Mouse (Mus musculus): ENCODE results near the gene Dnajb14. TPM values are rescaled to one million over a fixed set of nuclear protein-coding genes. Genes with fewer than 3 reads are reported as not detected.
"Not testable (repeated sequence)": the region's sequence is repeated elsewhere in the genome, so short reads cannot be mapped to it uniquely, and the experiment has no call there.

Dnajb14 gene
- polyA plus RNA-seq, 1 experiment from 2014 or later = 5.3 TPM

DNA sequence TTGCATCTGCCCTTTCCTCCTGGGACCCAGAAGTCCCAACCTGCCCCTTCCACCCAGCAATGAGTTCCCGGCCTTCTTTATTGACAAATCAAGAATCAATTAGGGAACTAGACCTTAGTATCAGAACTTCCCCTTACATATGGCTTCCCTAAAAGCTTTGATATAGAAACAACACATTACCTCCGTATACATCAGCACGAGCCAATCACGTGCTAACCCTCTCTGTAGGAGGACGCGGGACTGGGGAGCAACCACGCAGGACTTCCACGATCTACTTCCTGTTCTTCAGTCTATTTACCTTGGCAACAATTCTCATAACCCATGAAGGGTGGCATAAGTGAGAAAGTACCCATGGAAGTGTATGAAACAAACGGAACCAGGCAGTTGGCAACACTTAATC, 19.1 kb upstream of the Dnajb14 start:
- Histone ChIP-seq H3K4me3 (no peak overlapping the region), H3K27me3 (ENCODE audit: poor library complexity, severe bottlenecking) (no peaks in the 10 kb centered on the region), H3K36me3 (replicated peaks) (no peaks in the 10 kb centered on the region), H3K27ac (no peak overlapping the region), H3K9me3 (no peaks in the 10 kb centered on the region), H3K4me1 (no peaks in the 10 kb centered on the region)
- DNase-seq (ENCODE audit: extremely low spot score, low spot score) = no peak
- 96% methylated on average over 9 of the region's 9 CpGs for WGBS

DNA sequence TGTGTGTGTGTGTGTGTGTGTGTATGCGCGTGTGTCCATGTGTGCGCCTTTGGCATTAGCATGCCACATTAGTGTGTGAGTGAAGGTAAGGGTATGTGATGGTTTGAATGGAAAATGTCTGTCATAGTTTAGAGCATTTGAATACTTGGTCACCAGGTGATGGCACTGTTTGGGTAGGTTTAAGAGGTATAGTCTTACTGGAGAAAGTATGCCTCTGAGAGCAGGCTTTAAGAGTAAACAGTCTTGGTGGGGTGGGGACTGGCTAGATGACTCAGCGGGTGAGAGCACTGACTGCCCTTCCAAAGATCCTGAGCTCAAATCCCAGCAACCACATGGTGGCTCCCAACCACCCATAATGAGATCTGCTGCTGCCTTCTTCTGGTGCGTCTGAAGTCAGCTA, 17.8 kb upstream of the Dnajb14 start:
- Histone ChIP-seq H3K27ac (no peak overlapping the region), H3K9me3 (no peaks in the 10 kb centered on the region), H3K4me1 (no peaks in the 10 kb centered on the region), H3K4me3 (no peak overlapping the region), H3K36me3 (replicated peaks) (no peaks in the 10 kb centered on the region), H3K27me3 (ENCODE audit: poor library complexity, severe bottlenecking) (no peaks in the 10 kb centered on the region)
- WGBS = 91% methylated on average over 5 of the region's 5 CpGs
- no peak for DNase-seq (ENCODE audit: extremely low spot score, low spot score)

DNA sequence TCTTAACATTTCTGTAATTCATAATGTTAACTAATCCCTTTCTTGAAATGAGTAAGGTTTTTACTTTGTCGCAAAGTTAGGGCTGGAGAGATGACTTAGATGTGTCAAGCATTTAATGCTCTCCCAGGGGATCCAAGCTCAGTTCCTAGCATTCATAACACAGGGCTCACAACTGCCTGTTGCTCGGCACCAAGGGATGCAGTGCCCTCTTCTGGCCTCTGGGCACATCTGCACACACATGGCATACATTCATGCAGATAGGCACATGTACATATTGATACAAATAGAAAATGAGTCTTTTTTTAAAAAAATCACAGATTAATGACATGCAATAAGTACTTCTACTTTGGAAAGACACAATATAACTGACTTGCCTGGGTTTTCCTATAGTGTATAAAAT, 16.3 kb upstream of the Dnajb14 start:
- whole genome bisulfite sequencing = 91% methylated on average over 2 of the region's 2 CpGs
- Histone ChIP-seq H3K27ac (no peak overlapping the region), H3K36me3 (replicated peaks) (no peaks in the 10 kb centered on the region), H3K27me3 (ENCODE audit: poor library complexity, severe bottlenecking) (no peaks in the 10 kb centered on the region), H3K4me1 (no peaks in the 10 kb centered on the region), H3K9me3 (no peaks in the 10 kb centered on the region), H3K4me3 (no peak overlapping the region)
- no peak for DNase-seq (ENCODE audit: extremely low spot score, low spot score)

DNA sequence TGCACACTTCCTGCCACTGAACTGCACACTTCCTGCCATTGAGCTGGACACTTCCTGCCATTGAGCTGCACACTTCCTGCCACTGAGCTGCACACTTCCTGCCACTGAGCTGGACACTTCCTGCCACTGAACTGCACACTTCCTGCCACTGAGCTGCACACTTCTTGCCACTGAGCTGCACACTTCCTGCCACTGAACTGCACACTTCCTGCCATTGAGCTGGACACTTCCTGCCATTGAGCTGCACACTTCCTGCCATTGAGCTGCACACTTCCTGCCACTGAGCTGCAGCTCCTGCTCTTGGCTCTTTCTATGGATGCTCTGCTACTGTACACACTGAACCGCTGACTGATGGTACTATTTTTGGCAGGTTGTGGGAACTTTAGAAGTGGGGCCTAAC, 14.5 kb upstream of the Dnajb14 start:
- not testable (repeated sequence) for H3K27me3 ChIP-seq (ENCODE audit: poor library complexity, severe bottlenecking); H3K27ac ChIP-seq; H3K9me3 ChIP-seq; H3K36me3 ChIP-seq (replicated peaks); DNase-seq (ENCODE audit: extremely low spot score, low spot score); H3K4me1 ChIP-seq; H3K4me3 ChIP-seq
- WGBS = 92% methylated on average over 1 of the region's 1 CpGs

- Histone ChIP-seq H3K9me3 (no peaks in the 10 kb centered on the region), H3K36me3 (replicated peaks) (no peaks in the 10 kb centered on the region), H3K4me3 (no peak overlapping the region), H3K27me3 (ENCODE audit: poor library complexity, severe bottlenecking) (no peaks in the 10 kb centered on the region), H3K27ac (no peak overlapping the region), H3K4me1 (no peaks in the 10 kb centered on the region)
- 79% methylated on average over 3 of the region's 3 CpGs for WGBS
- DNase-seq (ENCODE audit: extremely low spot score, low spot score) = no peak
Observed at GRCm38 (mm10) chr3:137855328-137855727, 12.1 kb upstream of the Dnajb14 start.

GRCm38 (mm10) chr3:137856061-137856460, 11.4 kb upstream of the Dnajb14 start:
- Histone ChIP-seq H3K27ac (no peak overlapping the region), H3K27me3 (ENCODE audit: poor library complexity, severe bottlenecking) (no peaks in the 10 kb centered on the region), H3K4me1 (no peaks in the 10 kb centered on the region), H3K9me3 (no peaks in the 10 kb centered on the region), H3K36me3 (replicated peaks) (no peaks in the 10 kb centered on the region), H3K4me3 (no peak overlapping the region)
- WGBS = 79% methylated on average over 7 of the region's 7 CpGs
- DNase-seq (ENCODE audit: extremely low spot score, low spot score) = no peak

DNA sequence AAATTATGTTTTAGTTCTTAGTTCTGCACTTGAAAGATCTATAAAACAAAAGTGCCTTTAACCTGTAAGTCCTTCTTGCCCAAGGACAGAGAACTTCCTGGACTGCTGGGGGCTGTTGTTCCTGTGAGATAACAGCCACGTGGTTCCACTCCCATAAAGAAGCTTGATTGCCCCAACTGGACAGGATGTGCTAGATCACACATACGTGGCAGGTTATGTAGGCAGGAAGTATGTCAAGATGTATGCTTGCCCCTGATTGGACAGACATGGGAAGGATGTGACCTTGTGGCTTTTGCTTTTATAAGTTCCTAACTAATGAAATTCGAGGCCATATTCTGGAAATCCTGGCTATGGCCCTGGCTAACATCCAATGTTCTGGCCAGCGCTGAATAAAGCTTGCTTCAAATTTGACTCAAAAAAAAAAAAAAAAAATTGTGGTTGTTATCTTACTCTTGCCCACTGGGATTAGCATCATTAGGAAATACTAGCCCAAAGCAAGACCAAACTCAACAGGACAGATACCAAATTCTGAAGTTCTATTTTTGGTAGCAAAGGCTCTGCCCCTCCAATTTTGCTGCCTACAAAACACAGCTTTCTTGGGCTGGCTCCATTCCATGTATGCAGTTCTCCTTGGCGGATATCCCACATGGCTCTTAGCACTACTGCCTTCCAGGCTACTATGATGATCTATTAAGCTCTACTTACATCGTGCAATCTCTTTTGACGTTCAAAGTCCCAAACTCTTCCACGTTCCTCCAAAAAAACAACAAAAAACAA, 6.9 kb upstream of the Dnajb14 start:
- H3K27me3 ChIP-seq (ENCODE audit: poor library complexity, severe bottlenecking) = no peaks in the 10 kb centered on the region
- peaks cover 7% of the 10 kb centered on the region for H3K4me1 ChIP-seq
- DNase-seq (ENCODE audit: extremely low spot score, low spot score) = no peak
- H3K9me3 ChIP-seq = no peaks in the 10 kb centered on the region
- WGBS = 85% methylated on average over 8 of the region's 8 CpGs
- H3K27ac ChIP-seq = no peak overlapping the region
- H3K4me3 ChIP-seq = no peak overlapping the region
- H3K36me3 ChIP-seq (replicated peaks) = no peaks in the 10 kb centered on the region; the same call in 1 of the 2 replicates

- WGBS = 84% methylated on average over 4 of the region's 4 CpGs
- H3K4me1 ChIP-seq = peaks cover 12% of the 10 kb centered on the region
- no peaks in the 10 kb centered on the region for H3K9me3 ChIP-seq
- H3K27me3 ChIP-seq (ENCODE audit: poor library complexity, severe bottlenecking) = no peaks in the 10 kb centered on the region
- H3K27ac ChIP-seq = no peak overlapping the region
- no peak overlapping the region for H3K4me3 ChIP-seq
- no peak for DNase-seq (ENCODE audit: extremely low spot score, low spot score)
- H3K36me3 ChIP-seq (replicated peaks) = peaks cover 7% of the 10 kb centered on the region
Observed at GRCm38 (mm10) chr3:137861436-137861835, 6.0 kb upstream of the Dnajb14 start.

GRCm38 (mm10) chr3:137862600-137862999, 4.9 kb upstream of the Dnajb14 start:
- H3K9me3 ChIP-seq = no peaks in the 10 kb centered on the region
- H3K4me1 ChIP-seq = peaks cover 21% of the 10 kb centered on the region
- H3K4me3 ChIP-seq = no peak overlapping the region
- H3K36me3 ChIP-seq (replicated peaks) = peaks cover 14% of the 10 kb centered on the region
- no peaks in the 10 kb centered on the region for H3K27me3 ChIP-seq (ENCODE audit: poor library complexity, severe bottlenecking)
- H3K27ac ChIP-seq = no peak overlapping the region
- WGBS = 93% methylated on average over 3 of the region's 3 CpGs
- no peak for DNase-seq (ENCODE audit: extremely low spot score, low spot score)

DNA sequence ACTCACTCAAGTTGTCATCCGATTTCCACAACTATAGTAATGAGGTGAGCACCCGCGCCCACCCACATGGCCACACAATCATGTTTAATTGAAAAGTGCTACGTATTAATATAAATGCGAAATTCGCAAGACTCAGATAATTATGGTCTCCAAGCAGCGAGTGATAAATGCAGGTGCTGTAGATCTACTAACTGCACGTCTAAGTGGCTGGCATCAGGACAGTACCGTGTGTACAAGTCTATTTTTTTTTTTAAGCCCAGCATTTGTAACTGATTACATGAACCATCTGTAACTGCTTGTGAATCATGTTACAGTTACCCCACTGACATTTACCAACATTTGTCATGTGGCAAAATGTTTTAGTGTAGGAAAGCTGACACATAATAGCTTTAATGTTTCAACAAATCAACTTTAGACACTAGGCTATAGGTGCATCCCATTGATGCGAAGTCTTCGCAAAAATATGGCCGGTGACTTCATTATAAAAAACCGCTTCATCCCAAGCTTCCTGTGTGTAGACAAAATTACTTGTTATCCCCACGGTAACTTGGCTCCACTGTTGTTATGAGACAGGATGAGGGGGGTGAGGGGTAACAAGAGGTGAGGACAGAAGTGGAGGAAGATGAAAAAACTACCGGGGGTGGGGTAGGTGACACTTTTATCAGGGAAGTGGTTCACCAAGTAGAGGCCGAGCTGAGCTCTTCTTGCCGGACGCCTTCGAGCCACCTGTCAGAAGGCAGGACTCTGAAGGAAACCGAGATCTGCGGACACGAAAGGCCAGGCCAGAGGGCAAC, 3.9 kb upstream of the Dnajb14 start:
- no peaks in the 10 kb centered on the region for H3K27me3 ChIP-seq (ENCODE audit: poor library complexity, severe bottlenecking)
- peak overlapping the region; percentile 83 for H3K4me3 ChIP-seq
- peaks cover 14% of the 10 kb centered on the region for H3K36me3 ChIP-seq (replicated peaks)
- peak overlapping the region; percentile 100 for H3K27ac ChIP-seq
- peaks cover 29% of the 10 kb centered on the region for H3K4me1 ChIP-seq
- H3K9me3 ChIP-seq = no peaks in the 10 kb centered on the region
- DNase-seq (ENCODE audit: extremely low spot score, low spot score) = no peak
- 43% methylated on average over 22 of the region's 22 CpGs for WGBS

- WGBS = 1% methylated on average over 96 of the region's 115 CpGs
- H3K27me3 ChIP-seq (ENCODE audit: poor library complexity, severe bottlenecking) = no peaks in the 10 kb centered on the region
Observed at GRCm38 (mm10) chr3:137864124-137864987, 3.1 kb upstream of the Dnajb14 start, which contains the start of gene H2afz. Gene H2afz, plus strand, starts transcription at chr3:137864487.

More at GRCm38 (mm10) chr3:137864124-137864987, 3.1 kb upstream of the Dnajb14 start, which contains the start of gene H2afz:
- Histone ChIP-seq H3K9me3 (no peaks in the 10 kb centered on the region), H3K36me3 (replicated peaks) (peaks cover 14% of the 10 kb centered on the region), H3K4me1 (peaks cover 37% of the 10 kb centered on the region), H3K4me3 (peak within 1 kb of the TSS; percentile 83), H3K27ac (peak within 1 kb of the TSS; percentile 100)
- peak; percentile 98 for DNase-seq (ENCODE audit: extremely low spot score, low spot score)
